Mouse (Mus musculus) embryonic facial prominence, embryonic 13.5 days (tissue): Measurements from ENCODE around the gene AI854703. TPM values are rescaled to one million over a fixed set of nuclear protein-coding genes. Genes with fewer than 3 reads are reported as not detected.

Source experiments
- ATAC-seq: fragments of 200-750 bp; cut with Nextera tagmentation; 2 replicates; pipeline ENCODE4 v1.8.0; 2017; ENCODE audit warnings: low read depth; ENCODE audit not compliant: insufficient number of reproducible peaks, insufficient read depth, low FRiP score, low TSS enrichment
- H3K27ac ChIP-seq: fragments of 300-500 bp; sonication (generic); 2 replicates; pipeline ENCODE4 v1.5.1; 2015; ENCODE audit warnings: moderate library complexity, mild to moderate bottlenecking, inconsistent platforms
- H3K27me3 ChIP-seq: fragments of 300-500 bp; sonication (generic); 2 replicates; pipeline ENCODE4 v1.6.1; 2015; ENCODE audit warnings: mild to moderate bottlenecking, inconsistent platforms
- H3K36me3 ChIP-seq: fragments of 300-500 bp; sonication (generic); 2 replicates; pipeline ENCODE4 v1.6.1; 2015; ENCODE audit warnings: mild to moderate bottlenecking, inconsistent platforms
- H3K4me1 ChIP-seq: fragments of 300-500 bp; sonication (generic); 2 replicates; pipeline ENCODE4 v1.6.1; 2015; ENCODE audit warnings: inconsistent platforms
- H3K4me2 ChIP-seq: fragments of 300-500 bp; sonication (generic); 2 replicates; pipeline ENCODE4 v1.6.1; 2015; ENCODE audit warnings: moderate library complexity, mild to moderate bottlenecking, inconsistent platforms
- H3K4me3 ChIP-seq: fragments of 300-500 bp; sonication (generic); 2 replicates; pipeline ENCODE4 v1.5.1; 2015; ENCODE audit warnings: mild to moderate bottlenecking, inconsistent platforms
- H3K9ac ChIP-seq: fragments of 300-500 bp; sonication (generic); 2 replicates; pipeline ENCODE4 v1.6.1; 2015; ENCODE audit warnings: mild to moderate bottlenecking, inconsistent platforms
- H3K9me3 ChIP-seq: fragments of 300-500 bp; sonication (generic); 2 replicates; pipeline ENCODE4 v1.6.1; 2016; ENCODE audit warnings: inconsistent platforms
- WGBS: fragments of 180-500 bp; shearing (Covaris S2); methylation state at CpG from one replicate; pipeline ENCODE4 v1.1.7; 2015; ENCODE audit warnings: mixed read lengths; 5-methylcytosine and 5-hydroxymethylcytosine counted together
- polyA plus RNA-seq: library from polyadenylated mRNA; unstranded; fragments of >200 nt; fragmentation: Nextera tagmentation; extraction: Ambion mirVana; gene quantifications from 2 replicates; pipeline ENCODE4 v1.2.1, GENCODE M21; 2015

Gene AI854703
- polyA plus RNA-seq, 1 experiment from 2014 or later: 1.3 TPM

DNA sequence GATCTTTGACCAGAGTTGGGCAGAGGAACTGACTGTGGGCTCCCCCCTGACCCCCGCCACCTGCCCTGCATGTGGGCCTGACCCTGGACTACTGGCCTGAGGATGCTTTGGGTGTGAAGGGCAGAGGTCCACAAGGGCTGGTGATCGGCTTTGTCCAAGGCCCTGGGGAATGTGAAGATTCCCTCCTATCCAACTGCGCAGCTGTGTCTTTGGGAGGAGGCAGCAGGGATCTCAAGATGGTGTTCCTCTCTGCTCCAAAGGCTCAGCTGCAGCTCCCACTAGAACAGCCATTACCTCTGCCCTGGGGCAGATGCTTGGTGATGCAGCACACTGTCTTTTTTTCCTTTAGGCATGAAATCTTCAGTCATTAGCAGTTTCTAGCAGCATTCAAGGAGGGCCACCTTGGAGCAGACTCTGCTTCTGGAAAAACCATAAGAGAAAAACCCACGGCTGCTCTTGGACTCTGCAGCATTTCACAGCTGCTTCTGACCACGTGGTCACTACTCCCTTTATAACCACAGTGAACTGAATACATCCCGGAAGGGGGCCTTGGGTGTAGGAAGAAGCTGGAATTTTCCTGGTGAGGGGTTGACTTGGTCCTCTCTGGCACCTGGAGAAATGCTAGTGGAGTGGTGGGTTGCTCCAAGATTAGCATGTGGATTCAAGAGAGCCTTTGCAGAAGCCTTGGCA, 11.4 kb downstream of the AI854703 start:
- H3K36me3 ChIP-seq: no peaks in the 10 kb centered on the region
- 64% methylated on average over 6 of the region's 6 CpGs for WGBS
- ATAC-seq: no peak

DNA sequence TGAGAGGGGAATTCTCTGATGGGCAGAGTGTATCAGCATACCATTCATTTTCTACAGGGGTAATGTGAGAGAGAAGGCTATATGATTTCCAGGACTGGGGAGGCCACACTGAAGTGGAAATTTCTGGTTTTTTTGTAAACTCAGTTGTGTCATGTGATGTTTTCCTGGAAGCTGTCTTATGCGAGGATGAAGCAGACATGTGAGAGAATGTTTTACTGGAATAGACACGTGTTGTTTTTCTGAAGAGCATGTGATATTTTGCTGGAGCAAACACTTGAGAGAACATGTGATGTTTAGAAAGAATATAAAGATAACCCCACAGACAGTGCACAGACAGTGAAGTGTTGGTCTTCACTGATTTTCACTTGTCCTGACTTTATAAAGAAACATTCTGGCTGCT, 12.0 kb downstream of the AI854703 start:
- Histone ChIP-seq H3K4me2 (no peak overlapping the region), H3K9me3 (no peaks in the 10 kb centered on the region), H3K9ac (no peak overlapping the region), H3K4me3 (no peak overlapping the region), H3K27me3 (no peaks in the 10 kb centered on the region), H3K4me1 (no peaks in the 10 kb centered on the region), H3K36me3 (no peaks in the 10 kb centered on the region), H3K27ac (no peak overlapping the region)
- no peak for ATAC-seq
- WGBS: 72% methylated on average over 2 of the region's 2 CpGs

More for the DNA sequence above, 11.4 kb downstream of the AI854703 start:
- Histone ChIP-seq H3K4me2 (no peak overlapping the region), H3K9me3 (no peaks in the 10 kb centered on the region), H3K27ac (no peak overlapping the region), H3K4me3 (no peak overlapping the region), H3K9ac (no peak overlapping the region), H3K27me3 (no peaks in the 10 kb centered on the region), H3K4me1 (no peaks in the 10 kb centered on the region)

DNA sequence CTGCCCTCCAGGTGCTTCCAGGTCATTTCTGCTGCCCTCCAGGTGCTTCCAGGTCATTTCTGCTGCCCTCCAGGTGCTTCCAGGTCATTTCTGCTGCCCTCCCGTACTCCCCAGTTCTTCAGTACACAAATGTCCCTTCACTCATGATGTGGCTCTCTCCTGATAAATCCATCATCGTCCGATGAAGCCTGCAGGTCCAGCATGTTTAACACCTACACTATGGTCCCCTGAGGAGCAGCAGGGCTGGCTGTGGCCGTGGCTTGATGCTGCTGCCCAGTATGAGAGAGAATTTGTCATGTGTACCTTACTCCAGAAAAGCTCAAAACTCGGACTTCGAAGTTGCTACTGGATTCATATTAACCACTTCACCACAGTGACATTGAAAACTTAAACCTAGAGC, 14.8 kb downstream of the AI854703 start:
- Histone ChIP-seq H3K4me2 (no peak overlapping the region), H3K27ac (no peak overlapping the region), H3K4me1 (no peaks in the 10 kb centered on the region), H3K9me3 (no peaks in the 10 kb centered on the region), H3K4me3 (no peak overlapping the region), H3K36me3 (no peaks in the 10 kb centered on the region), H3K9ac (no peak overlapping the region), H3K27me3 (no peaks in the 10 kb centered on the region; the same call in 1 of the 2 replicates)
- no peak for ATAC-seq
- 70% methylated on average over 6 of the region's 6 CpGs for WGBS

DNA sequence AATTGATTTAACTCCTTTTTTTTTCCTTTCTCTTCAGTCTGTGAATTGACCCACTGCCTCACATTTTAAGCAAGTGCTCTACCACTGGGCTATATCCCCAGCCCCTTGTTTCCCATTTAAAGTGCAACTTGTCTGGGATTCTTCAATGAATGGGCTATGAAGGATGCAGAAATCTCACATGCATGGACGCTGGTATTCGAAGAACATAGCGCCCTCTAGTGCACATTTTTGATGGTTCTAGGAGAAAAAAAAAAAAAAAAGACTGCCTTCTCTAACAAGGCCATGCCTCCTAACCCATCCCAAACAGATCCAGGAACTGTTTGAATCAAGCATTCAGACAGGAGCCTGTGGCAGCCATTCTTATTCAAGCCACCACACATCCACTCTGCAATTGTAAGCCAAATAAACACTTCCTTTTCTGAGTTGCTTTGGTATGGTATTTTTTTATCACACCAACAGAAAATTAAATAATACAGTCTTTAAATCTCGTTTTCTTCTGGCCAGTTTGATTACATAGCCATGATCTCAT, 16.3 kb downstream of the AI854703 start:
- no peaks in the 10 kb centered on the region for H3K4me1 ChIP-seq
- H3K27me3 ChIP-seq: no peaks in the 10 kb centered on the region; the same call in 1 of the 2 replicates
- H3K4me2 ChIP-seq: no peak overlapping the region
- no peak overlapping the region for H3K27ac ChIP-seq
- no peak overlapping the region for H3K9ac ChIP-seq
- H3K36me3 ChIP-seq: no peaks in the 10 kb centered on the region
- 24% methylated on average over 4 of the region's 4 CpGs for WGBS
- ATAC-seq: no peak
- no peaks in the 10 kb centered on the region for H3K9me3 ChIP-seq
- no peak overlapping the region for H3K4me3 ChIP-seq

DNA sequence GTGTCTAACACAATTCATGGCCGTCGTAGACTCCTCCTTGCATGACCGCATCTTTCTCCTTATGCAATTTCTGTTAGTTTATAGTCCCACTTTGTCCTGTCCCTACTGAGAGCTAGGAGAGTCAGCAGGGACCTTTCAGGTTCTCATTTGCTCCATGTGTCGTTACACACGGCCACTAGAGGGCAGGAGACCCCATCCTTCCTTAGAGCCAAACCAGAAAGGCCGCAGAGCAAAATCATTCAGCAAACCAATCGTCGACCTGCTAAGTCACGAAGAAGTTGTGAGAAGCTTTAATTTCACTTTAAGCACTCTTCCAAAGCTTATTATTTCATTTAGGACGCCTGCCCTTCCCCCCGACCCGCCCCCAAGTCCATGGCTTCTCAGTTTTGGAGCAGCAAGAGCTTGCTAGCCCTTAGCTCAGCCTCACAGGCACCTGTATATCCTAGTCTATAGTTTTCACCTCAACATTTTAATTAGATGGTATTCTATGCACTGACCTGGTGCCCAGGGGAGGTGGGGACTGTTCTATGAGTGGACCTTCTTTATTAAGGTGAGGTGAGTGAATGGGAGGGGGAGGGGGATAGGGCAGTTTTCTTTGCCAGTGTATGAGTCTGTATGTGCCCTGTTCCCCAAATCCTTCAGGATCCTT, 19.2 kb downstream of the AI854703 start:
- Histone ChIP-seq H3K27ac (no peak overlapping the region), H3K4me1 (no peaks in the 10 kb centered on the region), H3K27me3 (no peaks in the 10 kb centered on the region; the same call in 1 of the 2 replicates), H3K9ac (no peak overlapping the region), H3K9me3 (no peaks in the 10 kb centered on the region), H3K4me2 (no peak overlapping the region), H3K36me3 (no peaks in the 10 kb centered on the region), H3K4me3 (no peak overlapping the region)
- WGBS: 13% methylated on average over 12 of the region's 12 CpGs
- ATAC-seq: no peak

GRCm38 (mm10) chr6:48646309-48646690, 19.7 kb downstream of the AI854703 start:
- no peak for ATAC-seq
- WGBS: 82% methylated on average over 4 of the region's 4 CpGs
- Histone ChIP-seq H3K27ac (no peak overlapping the region), H3K4me3 (no peak overlapping the region), H3K4me2 (no peak overlapping the region), H3K9me3 (no peaks in the 10 kb centered on the region), H3K4me1 (no peaks in the 10 kb centered on the region), H3K27me3 (no peaks in the 10 kb centered on the region; the same call in 1 of the 2 replicates), H3K36me3 (no peaks in the 10 kb centered on the region), H3K9ac (no peak overlapping the region)

GRCm38 (mm10) chr6:48646995-48647394, 20.4 kb downstream of the AI854703 start, which contains the start of gene Gimap8:
Gene Gimap8 (plus strand): TSS chr6:48647234.
- ATAC-seq: no peak
- H3K4me2 ChIP-seq: no peak within 1 kb of the TSS
- no peaks in the 10 kb centered on the region for H3K36me3 ChIP-seq
- H3K9ac ChIP-seq: no peak within 1 kb of the TSS
- H3K4me1 ChIP-seq: no peaks in the 10 kb centered on the region
- H3K27ac ChIP-seq: no peak within 1 kb of the TSS
- H3K27me3 ChIP-seq: no peaks in the 10 kb centered on the region; the same call in 1 of the 2 replicates
- no peak within 1 kb of the TSS for H3K4me3 ChIP-seq
- 49% methylated on average over 3 of the region's 3 CpGs for WGBS
- H3K9me3 ChIP-seq: no peaks in the 10 kb centered on the region

- Histone ChIP-seq H3K36me3 (no peaks in the 10 kb centered on the region), H3K4me1 (no peaks in the 10 kb centered on the region), H3K4me3 (no peak overlapping the region), H3K4me2 (no peak overlapping the region), H3K27me3 (no peaks in the 10 kb centered on the region; the same call in 1 of the 2 replicates), H3K27ac (no peak overlapping the region), H3K9me3 (no peaks in the 10 kb centered on the region), H3K9ac (no peak overlapping the region)
- ATAC-seq: no peak
- 77% methylated on average over 2 of the region's 2 CpGs for WGBS
These were observed 21.0 kb downstream of the AI854703 start for GRCm38 (mm10) chr6:48647611-48648010.

DNA sequence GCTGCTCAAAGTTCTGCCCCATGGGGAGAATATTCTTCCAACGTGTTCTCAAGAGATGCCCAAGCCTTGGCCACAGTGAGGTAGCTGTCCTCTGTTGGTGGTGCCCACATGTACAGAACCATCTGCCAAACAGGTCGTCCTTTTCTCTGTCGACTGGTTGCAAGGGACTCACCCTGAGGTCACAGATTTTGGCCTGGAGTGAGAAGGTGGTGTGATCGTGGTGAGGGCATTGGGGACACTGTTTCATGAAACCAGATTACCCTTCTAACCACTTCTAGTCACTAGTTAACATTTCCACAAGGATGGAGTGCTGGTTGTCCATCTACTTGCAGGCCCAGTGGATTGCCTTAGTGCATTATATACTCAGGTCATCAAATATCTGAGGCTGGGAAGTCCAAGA, 22.2 kb downstream of the AI854703 start:
- H3K27me3 ChIP-seq: no peaks in the 10 kb centered on the region; the same call in 1 of the 2 replicates
- H3K36me3 ChIP-seq: no peaks in the 10 kb centered on the region
- H3K9me3 ChIP-seq: no peaks in the 10 kb centered on the region
- H3K4me3 ChIP-seq: no peak overlapping the region
- H3K27ac ChIP-seq: no peak overlapping the region
- H3K9ac ChIP-seq: no peak overlapping the region
- H3K4me1 ChIP-seq: no peaks in the 10 kb centered on the region
- ATAC-seq: no peak
- no peak overlapping the region for H3K4me2 ChIP-seq
- 89% methylated on average over 4 of the region's 4 CpGs for WGBS

DNA sequence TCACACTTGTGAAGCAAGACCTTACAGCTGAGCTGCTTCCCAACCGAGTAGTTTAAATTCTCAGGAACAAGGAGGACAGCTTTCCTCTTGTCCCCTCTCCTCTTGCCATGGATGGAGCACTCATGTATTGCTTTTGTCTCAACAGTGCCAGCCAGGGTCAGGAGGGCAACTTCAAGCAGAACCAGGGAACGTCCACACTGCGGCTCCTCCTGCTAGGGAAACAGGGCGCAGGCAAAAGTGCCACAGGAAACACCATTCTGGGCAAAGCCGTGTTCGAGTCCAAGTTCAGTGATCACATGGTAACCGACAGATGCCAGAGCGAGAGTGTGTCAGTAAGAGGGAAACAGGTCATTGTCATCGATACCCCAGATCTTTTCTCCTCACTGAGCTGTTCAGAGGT, 23.5 kb downstream of the AI854703 start:
- H3K9me3 ChIP-seq: no peaks in the 10 kb centered on the region
- H3K36me3 ChIP-seq: no peaks in the 10 kb centered on the region
- no peak overlapping the region for H3K27ac ChIP-seq
- WGBS: 85% methylated on average over 9 of the region's 9 CpGs
- H3K27me3 ChIP-seq: no peaks in the 10 kb centered on the region
- ATAC-seq: no peak
- H3K4me1 ChIP-seq: no peaks in the 10 kb centered on the region
- H3K4me2 ChIP-seq: no peak overlapping the region
- no peak overlapping the region for H3K4me3 ChIP-seq
- no peak overlapping the region for H3K9ac ChIP-seq

DNA sequence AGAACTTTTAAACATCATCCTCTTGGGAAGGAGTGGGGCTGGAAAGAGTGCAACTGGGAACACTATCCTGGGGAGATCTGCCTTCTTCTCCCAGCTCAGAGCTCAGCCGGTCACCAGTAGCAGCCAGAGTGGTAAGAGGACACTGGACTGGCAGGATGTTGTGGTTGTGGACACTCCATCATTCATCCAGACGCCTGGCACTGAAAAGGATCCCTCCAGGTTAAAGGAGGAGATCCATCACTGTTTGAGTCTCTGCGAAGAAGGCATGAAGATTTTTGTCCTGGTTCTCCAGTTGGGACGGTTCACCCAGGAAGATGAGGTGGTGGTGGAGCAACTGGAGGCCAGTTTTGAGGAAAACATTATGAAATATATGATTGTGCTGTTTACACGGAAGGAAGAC, 32.2 kb downstream of the AI854703 start:
- H3K27ac ChIP-seq: no peak overlapping the region
- H3K27me3 ChIP-seq: no peaks in the 10 kb centered on the region
- no peaks in the 10 kb centered on the region for H3K36me3 ChIP-seq
- no peaks in the 10 kb centered on the region for H3K4me1 ChIP-seq
- WGBS: 88% methylated on average over 5 of the region's 5 CpGs
- ATAC-seq: no peak
- H3K4me2 ChIP-seq: no peak overlapping the region
- no peak overlapping the region for H3K9ac ChIP-seq
- H3K4me3 ChIP-seq: no peak overlapping the region
- no peaks in the 10 kb centered on the region for H3K9me3 ChIP-seq

DNA sequence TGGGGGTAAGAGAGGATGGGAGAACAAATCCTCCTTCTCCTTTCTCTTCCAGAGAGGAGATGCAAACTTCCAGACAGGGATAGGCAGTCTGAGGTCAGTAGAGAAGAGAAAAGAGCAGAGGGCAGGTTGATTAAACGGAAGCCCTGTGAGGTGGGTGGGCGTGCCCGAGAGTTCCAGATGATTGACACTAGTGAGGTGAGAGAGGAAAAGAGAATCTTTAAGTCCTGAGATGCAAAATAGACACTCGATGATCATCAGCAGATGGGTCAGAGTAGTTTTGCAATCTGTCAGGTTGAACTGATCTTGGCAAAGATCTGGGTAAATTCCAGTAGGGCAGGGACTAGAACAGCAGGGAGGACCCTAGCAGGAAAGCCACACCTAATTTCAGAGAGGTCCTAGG, 38.2 kb downstream of the AI854703 start:
- Histone ChIP-seq H3K9ac (no peak overlapping the region), H3K4me1 (no peaks in the 10 kb centered on the region), H3K4me3 (no peak overlapping the region), H3K27me3 (no peaks in the 10 kb centered on the region), H3K4me2 (no peak overlapping the region), H3K36me3 (no peaks in the 10 kb centered on the region), H3K27ac (no peak overlapping the region), H3K9me3 (no peaks in the 10 kb centered on the region)
- WGBS: 78% methylated on average over 4 of the region's 4 CpGs
- no peak for ATAC-seq
